Mouse (Mus musculus) skeletal muscle tissue, postnatal 0 days (tissue): ENCODE results near the gene Olfr993. TPM values are rescaled to one million over a fixed set of nuclear protein-coding genes. Genes with fewer than 3 reads are reported as not detected.

Source experiments
- polyA plus RNA-seq: library from polyadenylated mRNA; unstranded; fragments of >200 nt; fragmentation: Nextera tagmentation; extraction: Ambion mirVana; gene quantifications from 2 replicates; pipeline ENCODE4 v1.2.1, GENCODE M21; 2015

Gene Olfr993
- polyA plus RNA-seq = not detected in 2 replicates

GRCm38 (mm10) chr2:85414777-85415176, at the start of gene Olfr993:
TSS of gene Olfr993 (minus strand) at chr2:85414877.

GRCm38 (mm10) chr2:85443539-85443938, 28.9 kb upstream of the Olfr993 start, which contains the start of gene Olfr995:
TSS of gene Olfr995 (minus strand) at chr2:85443639.

GRCm38 (mm10) chr2:85436351-85436750, 21.7 kb upstream of the Olfr993 start, which contains the start of gene Olfr994:
TSS of gene Olfr994 (minus strand) at chr2:85436451.

GRCm38 (mm10) chr2:85409369-85409768, 5.3 kb downstream of the Olfr993 start, which contains the start of gene Olfr992:
TSS of gene Olfr992 (minus strand) at chr2:85409469.

Other genes with a start within 250 kb of the Olfr993 start
- 0.43 and 0.58 TPM in 2 replicates for gene Lrrc55, start 217.7 kb downstream of the Olfr993 start, polyA plus RNA-seq
- gene Olfr987, start 75.6 kb downstream of the Olfr993 start, polyA plus RNA-seq = not detected in 2 replicates
- not detected in 2 replicates for gene Olfr988, start 51.6 kb downstream of the Olfr993 start, polyA plus RNA-seq
- gene Olfr992, start 5.4 kb downstream of the Olfr993 start, polyA plus RNA-seq = not detected in 2 replicates
- not detected in 2 replicates for gene Olfr994, start 21.6 kb upstream of the Olfr993 start, polyA plus RNA-seq
- not detected in 2 replicates for gene Olfr995, start 28.8 kb upstream of the Olfr993 start, polyA plus RNA-seq
- 0.17 and 0.94 TPM in 2 replicates for gene 4833423E24Rik, start 104.1 kb upstream of the Olfr993 start, polyA plus RNA-seq
- not detected in 2 replicates for gene Olfr996, start 164.3 kb upstream of the Olfr993 start, polyA plus RNA-seq
- not detected in 2 replicates for gene Olfr998, start 174.1 kb upstream of the Olfr993 start, polyA plus RNA-seq
- gene Olfr1000, start 197.0 kb upstream of the Olfr993 start, polyA plus RNA-seq = not detected in 2 replicates
- not detected in 2 replicates for gene Olfr1002, start 235.8 kb upstream of the Olfr993 start, polyA plus RNA-seq
- gene Olfr154, start 249.6 kb upstream of the Olfr993 start, polyA plus RNA-seq = not detected in 2 replicates